Mouse (Mus musculus) layer of hippocampus, adult 9-10 months (tissue): ENCODE measurements at regions not wholly inside any gene's neighbourhood (a gene's known extent, or its start where the extent isn't known, plus 50 kb on each side); places are given as distances from the start of the nearest gene placed in this dataset.

ENCODE experiments used
- DNase-seq: peaks from one replicate; pipeline ENCODE4 v3.0.0; 2022; ENCODE audit warnings: low spot score

GRCm38 (mm10) chr9:26575990-26576389 lies 157.5 kb upstream of the B3gat1 start:
- no peak for DNase-seq

GRCm38 (mm10) chr9:26601979-26602378 lies 131.5 kb upstream of the B3gat1 start:
- DNase-seq, result no peak

GRCm38 (mm10) chr9:26604552-26604951 lies 129.0 kb upstream of the B3gat1 start:
- DNase-seq, result no peak

- no peak for DNase-seq
Observed at GRCm38 (mm10) chr9:26611711-26612437, 121.7 kb upstream of the B3gat1 start.

GRCm38 (mm10) chr9:26622840-26623448 lies 110.6 kb upstream of the B3gat1 start:
- no peak for DNase-seq

GRCm38 (mm10) chr9:26625171-26625937 lies 108.2 kb upstream of the B3gat1 start:
- DNase-seq, result no peak

- DNase-seq, result no peak
Observed at GRCm38 (mm10) chr9:26632891-26633650, 100.5 kb upstream of the B3gat1 start.

GRCm38 (mm10) chr9:26635211-26635610 lies 98.3 kb upstream of the B3gat1 start:
- no peak for DNase-seq

- no peak for DNase-seq
Observed at GRCm38 (mm10) chr9:26638586-26638985, 94.9 kb upstream of the B3gat1 start.

- no peak for DNase-seq
Observed at GRCm38 (mm10) chr9:26642302-26642701, 91.2 kb upstream of the B3gat1 start.

- DNase-seq, result no peak
Observed at GRCm38 (mm10) chr9:26642831-26643230, 90.7 kb upstream of the B3gat1 start.

- no peak for DNase-seq
Observed at GRCm38 (mm10) chr9:26649506-26649905, 84.0 kb upstream of the B3gat1 start.

GRCm38 (mm10) chr9:26652920-26653319 lies 80.6 kb upstream of the B3gat1 start:
- DNase-seq, result no peak

GRCm38 (mm10) chr9:26659366-26659765 lies 74.2 kb upstream of the B3gat1 start:
- DNase-seq, result no peak

- no peak for DNase-seq
Observed at GRCm38 (mm10) chr9:26663544-26663943, 70.0 kb upstream of the B3gat1 start.

GRCm38 (mm10) chr9:26667835-26668234 lies 65.7 kb upstream of the B3gat1 start:
- DNase-seq, result no peak

GRCm38 (mm10) chr9:26674059-26674757 lies 59.3 kb upstream of the B3gat1 start:
- DNase-seq, result no peak

GRCm38 (mm10) chr9:26678288-26678687 lies 55.2 kb upstream of the B3gat1 start:
- DNase-seq, result no peak

- DNase-seq, result no peak
Observed at GRCm38 (mm10) chr9:26681516-26681915, 52.0 kb upstream of the B3gat1 start.
